Mouse (Mus musculus) testis, postnatal 14 days (tissue): ENCODE measurements around the gene Enah.

Experiments used
- DNase-seq: peaks from one replicate; pipeline ENCODE4 v3.0.0; 2021; ENCODE audit warnings: low spot score

Gene Enah

GRCm38 (mm10) chr1:182028231-182029210 lies 8.7 kb upstream of the Enah start:
- peak; percentile 27 for DNase-seq

DNA sequence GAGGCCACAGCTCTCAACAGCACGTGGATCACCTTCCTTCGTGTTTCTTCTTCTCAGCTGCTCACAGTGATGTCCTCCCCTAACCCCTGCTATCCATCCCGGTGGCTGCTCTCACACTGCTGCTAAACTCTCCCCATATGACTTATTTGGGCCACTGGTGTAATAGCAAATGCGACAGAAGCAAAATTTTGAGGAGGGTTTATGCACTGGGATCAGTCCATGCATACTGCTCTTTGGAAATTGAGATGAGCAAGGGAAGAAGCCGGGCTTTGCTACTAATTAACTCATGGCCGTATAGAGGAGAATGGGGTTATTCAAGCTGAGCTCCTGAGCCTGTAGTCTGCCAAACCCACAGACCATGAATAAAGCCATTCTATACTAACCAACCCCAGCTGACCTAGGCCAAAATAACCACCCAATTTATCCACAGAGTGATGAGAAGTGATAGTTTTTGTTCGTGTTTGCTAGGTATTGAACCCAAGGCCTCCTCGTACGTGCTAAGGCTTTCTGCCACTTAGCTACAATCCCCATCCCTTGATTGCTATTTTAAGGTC lies 7.7 kb upstream of the Enah start:
- no peak for DNase-seq

GRCm38 (mm10) chr1:182026821-182027220 lies 7.0 kb upstream of the Enah start:
- DNase-seq, result no peak

DNA sequence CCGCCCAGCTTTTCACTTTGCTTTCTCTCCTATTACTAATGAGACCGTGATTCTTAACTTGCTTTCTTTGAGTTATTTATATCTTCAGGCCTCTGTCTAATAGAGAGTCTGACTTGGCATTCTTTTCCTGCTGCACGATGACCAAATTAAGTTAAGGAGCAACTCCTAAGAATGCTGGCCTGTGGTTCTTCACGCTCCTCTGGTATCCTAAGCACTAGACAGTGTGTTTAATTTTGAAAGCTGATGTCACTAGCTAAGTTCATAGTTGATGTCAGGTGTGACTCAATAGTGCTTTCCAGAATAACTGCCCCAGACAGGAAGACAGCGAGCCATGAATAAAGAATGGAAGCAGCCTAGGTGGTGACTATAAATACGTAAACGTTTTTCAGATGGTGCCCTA lies 6.3 kb upstream of the Enah start:
- no peak for DNase-seq

DNA sequence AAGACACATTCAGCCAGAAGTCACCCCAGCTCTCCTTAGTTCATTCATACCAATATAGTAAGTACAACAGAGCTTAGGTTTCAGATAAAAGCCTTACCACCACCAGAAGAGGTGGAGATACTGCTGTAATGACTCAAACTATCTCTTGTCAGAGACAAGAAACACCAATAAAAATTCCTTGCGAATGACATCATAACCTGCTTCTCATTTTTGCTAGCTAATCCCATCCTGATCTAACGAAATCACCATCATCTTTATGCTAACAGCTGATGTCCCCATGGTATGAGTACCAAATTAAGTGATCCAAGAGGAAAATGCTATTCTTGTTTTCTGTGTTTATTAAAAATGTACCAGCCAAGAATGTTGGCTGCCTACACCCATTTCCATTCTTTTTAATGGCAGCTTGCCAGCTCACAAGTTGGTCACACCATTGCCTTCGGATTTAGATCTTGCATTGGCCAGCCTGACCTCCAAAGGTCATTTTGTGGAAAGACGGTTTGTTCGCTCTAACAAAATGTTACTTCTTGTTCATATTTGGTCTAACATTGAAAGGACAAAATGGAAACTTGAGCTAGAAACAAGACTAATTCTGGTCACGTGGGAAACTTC lies 2.0 kb upstream of the Enah start:
- DNase-seq, result no peak

- no peak for DNase-seq
Measured at GRCm38 (mm10) chr1:182020831-182021460, 1.2 kb upstream of the Enah start.

- DNase-seq, result peak; percentile 47
Measured at GRCm38 (mm10) chr1:182019266-182019925, 394 bp downstream of the Enah start.

GRCm38 (mm10) chr1:182018397-182019265 lies 1.2 kb downstream of the Enah start:
- peak; percentile 54 for DNase-seq

GRCm38 (mm10) chr1:182005831-182006230 lies 14.0 kb downstream of the Enah start:
- no peak for DNase-seq

- DNase-seq, result peak; percentile 24
Measured at GRCm38 (mm10) chr1:181998673-181999072, 21.1 kb downstream of the Enah start.

GRCm38 (mm10) chr1:181997791-181998190 lies 22.0 kb downstream of the Enah start:
- no peak for DNase-seq

DNA sequence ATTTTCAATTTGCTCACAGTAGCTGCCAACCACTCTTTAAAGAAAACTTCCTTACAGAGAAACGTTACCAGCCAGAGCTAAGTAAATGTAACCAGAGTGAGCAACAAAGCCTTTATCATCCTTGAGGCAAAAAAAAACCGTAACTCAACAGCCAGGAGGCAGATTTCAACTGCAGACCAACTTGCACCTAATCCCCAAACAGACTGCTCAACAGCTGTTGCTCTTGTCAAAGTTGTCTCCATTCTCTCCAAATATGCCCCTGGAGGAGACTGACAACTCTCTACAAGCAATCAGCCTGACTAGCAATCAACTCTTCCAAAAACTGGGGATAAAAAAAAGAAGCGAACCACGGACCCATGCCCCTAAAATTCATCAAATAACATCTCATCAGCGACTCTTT lies 26.2 kb downstream of the Enah start:
- no peak for DNase-seq

- no peak for DNase-seq
Measured at GRCm38 (mm10) chr1:181988367-181988766, 31.4 kb downstream of the Enah start.

DNA sequence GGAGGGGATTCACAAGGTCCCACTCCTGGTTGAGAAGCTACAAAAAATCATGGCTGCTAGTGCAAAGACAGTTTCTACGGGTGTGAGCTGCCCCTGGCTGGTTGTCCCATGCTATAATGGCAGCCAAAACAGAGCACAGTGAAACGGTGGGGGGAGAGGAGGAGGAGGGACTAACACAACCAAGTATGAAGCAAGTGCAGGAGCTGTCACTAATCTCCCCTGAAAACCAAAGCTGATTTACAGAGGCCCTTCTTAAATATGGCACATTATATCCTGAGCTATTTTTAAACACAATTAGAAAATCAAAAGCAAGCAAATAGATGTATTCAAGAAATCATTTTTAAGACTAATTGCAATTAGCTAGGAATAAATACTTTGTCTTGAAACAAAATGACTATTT lies 32.6 kb downstream of the Enah start:
- no peak for DNase-seq

DNA sequence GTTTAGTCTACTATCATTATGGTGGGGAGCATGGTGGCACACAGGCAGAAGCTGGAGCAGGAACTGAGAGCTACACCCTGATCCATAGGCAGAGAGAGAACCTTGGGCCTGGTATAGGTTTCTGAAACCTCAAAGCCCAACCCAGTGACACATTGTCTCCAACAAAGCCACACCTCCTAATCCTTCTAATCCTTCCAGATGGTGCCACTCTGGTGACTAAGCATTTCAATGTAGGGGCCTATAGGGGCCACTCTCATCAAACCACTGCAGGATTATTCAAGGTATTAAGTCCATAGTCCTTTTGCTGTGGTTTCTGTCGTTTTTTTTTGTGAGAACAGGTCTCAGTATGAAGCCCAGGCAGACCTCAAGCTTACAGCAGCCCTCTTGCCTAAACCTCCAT lies 33.9 kb downstream of the Enah start:
- no peak for DNase-seq

GRCm38 (mm10) chr1:181984811-181985210 lies 35.0 kb downstream of the Enah start:
- DNase-seq, result no peak

DNA sequence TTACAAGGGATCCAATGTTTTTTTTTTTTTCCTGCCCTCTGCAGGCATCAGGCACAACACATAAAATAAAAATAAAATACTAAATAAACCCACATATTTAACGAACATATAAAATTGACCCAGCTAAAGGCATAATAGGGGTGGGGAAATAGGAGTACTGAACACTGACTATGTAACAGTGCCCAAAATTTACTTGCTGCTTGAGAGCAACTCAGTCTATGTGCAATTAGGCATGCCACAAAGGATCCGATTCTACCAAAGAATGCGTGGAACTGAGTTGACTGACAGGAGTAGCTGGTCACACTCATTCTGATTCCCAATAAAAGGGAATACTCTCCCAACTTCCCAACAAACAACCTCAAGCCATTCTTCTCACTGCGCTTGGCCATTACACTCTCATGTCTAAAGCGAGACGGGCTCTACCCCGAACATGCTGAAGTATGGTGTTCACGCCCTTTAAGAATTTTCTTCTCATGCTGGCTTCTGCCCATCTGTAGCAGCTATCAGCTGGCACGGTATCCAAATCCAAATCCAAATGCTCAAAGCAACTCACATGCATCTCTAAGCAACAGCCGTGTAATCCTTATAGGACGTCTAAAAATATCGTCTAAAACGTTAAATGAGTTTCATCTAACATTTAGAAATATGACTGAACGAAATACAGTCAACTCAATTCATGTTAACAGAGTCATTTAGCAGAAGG lies 39.6 kb downstream of the Enah start:
- DNase-seq, result no peak

GRCm38 (mm10) chr1:181975510-181975909 lies 44.3 kb downstream of the Enah start:
- DNase-seq, result no peak

DNA sequence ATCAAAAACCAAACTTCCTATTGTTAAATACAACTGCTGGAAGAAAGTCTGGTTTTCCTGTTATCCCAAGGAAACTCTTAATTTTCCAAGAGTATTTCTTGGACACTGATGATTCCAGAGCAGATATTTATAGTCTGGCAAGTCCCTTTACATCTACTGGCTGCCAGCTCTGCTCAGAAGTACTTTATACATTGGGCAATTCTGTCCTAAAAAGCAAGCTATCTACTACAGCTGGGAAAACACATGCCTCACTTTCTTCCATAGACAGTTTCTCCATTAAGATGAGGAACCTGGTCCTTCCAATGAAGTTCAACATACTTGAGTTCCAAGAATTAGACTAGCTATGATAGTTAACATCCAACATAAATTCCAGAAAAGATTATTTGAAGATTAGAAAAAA lies 44.9 kb downstream of the Enah start:
- DNase-seq, result no peak

DNA sequence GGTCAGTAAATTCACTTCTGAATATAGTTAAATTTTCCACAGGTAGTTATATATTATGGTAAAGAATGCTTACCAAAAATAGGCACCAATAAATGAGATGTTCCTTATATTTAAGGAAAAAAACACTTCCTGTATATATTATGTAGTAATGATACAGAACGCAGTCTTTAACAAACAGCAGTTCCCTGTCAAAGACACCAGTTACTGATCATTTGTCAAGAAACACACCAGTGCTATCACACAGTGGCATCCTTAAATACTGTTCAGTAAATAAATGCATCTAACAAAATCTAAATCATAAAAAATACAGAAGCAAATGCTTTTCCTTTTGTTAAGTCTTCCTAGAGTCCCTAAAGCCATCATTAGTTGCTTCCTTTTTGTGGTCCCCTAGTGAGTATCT lies 54.5 kb downstream of the Enah start:
- no peak for DNase-seq
